Mouse (Mus musculus) cortical plate, adult 2 months (tissue): Measurements from ENCODE around the gene Slc17a2.

Source experiments
- CTCF ChIP-seq: fragments of 200-500 bp; IDR thresholded peaks from 2 replicates; pipeline ENCODE4 v1.5.1; 2011; ENCODE audit warnings: mild to moderate bottlenecking, control low read depth, low read length; ENCODE audit not compliant: insufficient read depth; ENCODE audit errors: extremely low read depth
- POLR2A ChIP-seq: fragments of 200-500 bp; IDR thresholded peaks from 2 replicates; pipeline ENCODE4 v1.6.1; 2011; ENCODE audit warnings: mild to moderate bottlenecking, low read length, control low read depth; ENCODE audit not compliant: insufficient read depth; ENCODE audit errors: extremely low read depth

DNA sequence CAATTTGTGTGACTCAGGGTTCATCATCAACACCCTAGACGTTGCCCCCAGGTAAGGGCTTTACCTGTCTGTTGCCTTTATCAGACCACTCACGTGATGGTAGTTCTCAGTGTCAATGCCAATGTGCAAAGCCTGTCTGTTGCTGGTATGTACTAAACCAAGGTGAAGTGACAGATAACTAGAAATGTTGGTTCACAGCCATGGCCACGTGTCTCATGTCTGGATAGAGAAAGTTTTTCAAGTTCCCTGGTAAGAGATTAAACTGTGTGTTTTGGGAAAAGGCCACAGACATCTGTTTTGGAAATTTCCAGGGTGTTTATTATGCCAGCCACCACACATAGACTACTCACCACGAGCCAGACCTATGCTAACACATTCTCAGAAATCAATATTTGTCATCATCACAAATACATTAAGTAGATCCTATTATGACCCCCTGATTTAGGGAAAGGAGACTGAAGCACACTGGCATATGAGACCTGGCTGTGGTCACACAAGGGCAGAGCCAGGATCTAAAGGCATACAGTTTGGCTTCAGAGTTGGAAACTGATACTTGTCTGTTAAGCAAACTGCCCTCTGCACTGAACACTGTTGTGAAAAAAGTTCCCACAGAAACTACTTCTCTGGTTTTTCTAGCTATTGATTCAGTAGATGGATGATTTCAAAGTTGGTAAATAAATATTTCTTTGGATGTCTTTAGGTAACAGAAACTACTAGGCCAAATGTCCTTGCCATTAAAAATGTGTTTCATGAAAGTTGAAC lies 13.6 kb downstream of the Slc17a2 start:
- no peak for TF ChIP-seq POLR2A
- no peak for TF ChIP-seq CTCF
